Mouse (Mus musculus): ENCODE measurements around the gene 4930556J24Rik. TPM values are rescaled to one million over a fixed set of nuclear protein-coding genes. Genes with fewer than 3 reads are reported as not detected.
"Not testable (repeated sequence)": the region's sequence is repeated elsewhere in the genome, so short reads cannot be mapped to it uniquely, and the experiment has no call there.

The 4930556J24Rik gene
- total RNA-seq, 2 experiments from 2014 or later, result not detected

GRCm38 (mm10) chr11:3963610-3964415 lies 12.8 kb downstream of the 4930556J24Rik start, which contains the start of gene Pes1:
Gene Pes1, plus strand, starts transcription at chr11:3963975.
- peak within 1 kb of the TSS; percentile 90 for H3K4me3 ChIP-seq
- DNase-seq (ENCODE audit: low spot score in 2 of 2), result peak; percentile 74 to 86
- peak within 1 kb of the TSS; percentile 98 for H3K27ac ChIP-seq
- peak; percentile 15 for TF ChIP-seq CTCF (conservative IDR thresholded peaks at IDR 0.05)

GRCm38 (mm10) chr11:3963155-3963554 lies 13.4 kb downstream of the 4930556J24Rik start:
- Histone ChIP-seq H3K4me3 (peak overlapping the region; percentile 90), H3K27ac (peak overlapping the region; percentile 98)
- TF ChIP-seq CTCF (conservative IDR thresholded peaks at IDR 0.05), result no peak
- DNase-seq (ENCODE audit: low spot score in 2 of 2), result no peak

- no peak for TF ChIP-seq CTCF (conservative IDR thresholded peaks at IDR 0.05)
- no peak for DNase-seq (ENCODE audit: low spot score in 2 of 2)
- Histone ChIP-seq H3K4me3 (no peak overlapping the region), H3K27ac (no peak overlapping the region)
These were observed 14.8 kb downstream of the 4930556J24Rik start for GRCm38 (mm10) chr11:3961761-3962160.

- no peak overlapping the region for H3K27ac ChIP-seq
- DNase-seq (ENCODE audit: low spot score in 2 of 2), result no peak
- TF ChIP-seq CTCF (conservative IDR thresholded peaks at IDR 0.05), result no peak
- H3K4me3 ChIP-seq, result no peak overlapping the region
These were observed 15.7 kb downstream of the 4930556J24Rik start for GRCm38 (mm10) chr11:3960901-3961300.

- not testable (repeated sequence) for H3K27ac ChIP-seq; H3K4me3 ChIP-seq; DNase-seq (ENCODE audit: low spot score in 2 of 2)
These were observed 21.2 kb downstream of the 4930556J24Rik start for GRCm38 (mm10) chr11:3955371-3955770.

- not testable (repeated sequence) for H3K27ac ChIP-seq; DNase-seq (ENCODE audit: low spot score in 2 of 2); H3K4me3 ChIP-seq
These were observed 21.7 kb downstream of the 4930556J24Rik start for GRCm38 (mm10) chr11:3954876-3955275.

- Histone ChIP-seq H3K4me3 (no peak overlapping the region), H3K27ac (no peak overlapping the region)
- no peak for DNase-seq (ENCODE audit: low spot score in 2 of 2)
- TF ChIP-seq CTCF (conservative IDR thresholded peaks at IDR 0.05), result no peak
These were observed 30.2 kb downstream of the 4930556J24Rik start for GRCm38 (mm10) chr11:3946386-3946785.

GRCm38 (mm10) chr11:3941371-3941770 lies 35.2 kb downstream of the 4930556J24Rik start:
- Histone ChIP-seq H3K4me3 (no peak overlapping the region), H3K27ac (no peak overlapping the region)
- DNase-seq (ENCODE audit: low spot score in 2 of 2), result no peak
- no peak for TF ChIP-seq CTCF (conservative IDR thresholded peaks at IDR 0.05)

- TF ChIP-seq CTCF (conservative IDR thresholded peaks at IDR 0.05), result no peak
- H3K27ac ChIP-seq, result no peak overlapping the region
- DNase-seq (ENCODE audit: low spot score in 2 of 2), result no peak
- H3K4me3 ChIP-seq, result no peak overlapping the region
These were observed 39.2 kb downstream of the 4930556J24Rik start for GRCm38 (mm10) chr11:3937321-3937874.

- DNase-seq (ENCODE audit: low spot score in 2 of 2), result peak in 1 of 2 experiments; percentile 18
- no peak for TF ChIP-seq CTCF (conservative IDR thresholded peaks at IDR 0.05)
- no peak overlapping the region for H3K27ac ChIP-seq
- H3K4me3 ChIP-seq, result no peak overlapping the region
These were observed 40.3 kb downstream of the 4930556J24Rik start for GRCm38 (mm10) chr11:3936318-3936717.

GRCm38 (mm10) chr11:3935135-3935534 lies 41.4 kb downstream of the 4930556J24Rik start:
- H3K4me3 ChIP-seq, result no peak overlapping the region
- no peak for DNase-seq (ENCODE audit: low spot score in 2 of 2)
- TF ChIP-seq CTCF (conservative IDR thresholded peaks at IDR 0.05), result no peak

GRCm38 (mm10) chr11:3933756-3934285 lies 42.8 kb downstream of the 4930556J24Rik start:
- no peak for TF ChIP-seq CTCF (conservative IDR thresholded peaks at IDR 0.05)
- H3K4me3 ChIP-seq, result no peak overlapping the region
- DNase-seq (ENCODE audit: low spot score in 2 of 2), result no peak
- no peak overlapping the region for H3K27ac ChIP-seq

More at GRCm38 (mm10) chr11:3935135-3935534, 41.4 kb downstream of the 4930556J24Rik start:
- H3K27ac ChIP-seq, result no peak overlapping the region

- Histone ChIP-seq H3K4me3 (peak within 1 kb of the TSS; percentile 24), H3K27ac (peak within 1 kb of the TSS; percentile 74)
- no peak for TF ChIP-seq CTCF (conservative IDR thresholded peaks at IDR 0.05)
- DNase-seq (ENCODE audit: low spot score in 2 of 2), result peak; percentile 52 to 70
These were observed 44.9 kb downstream of the 4930556J24Rik start, which contains the start of gene Tcn2 for GRCm38 (mm10) chr11:3931511-3932211. Gene Tcn2, minus strand, starts transcription at chr11:3932159.
